Mouse (Mus musculus) ES-Bruce4 (cell line): ENCODE results near the gene Ccdc194. TPM values are rescaled to one million over a fixed set of nuclear protein-coding genes. Genes with fewer than 3 reads are reported as not detected.
A peak's percentile ranks its signal among the peaks of the same experiment; 100 is the strongest.

Experiments
- H3K27ac ChIP-seq: 2 replicates; pipeline ENCODE4 v1.5.1; 2012; ENCODE audit warnings: low read length, inconsistent platforms; ENCODE audit not compliant: insufficient read depth
- H3K27me3 ChIP-seq: 2 replicates; pipeline ENCODE4 v1.6.1; 2012; ENCODE audit warnings: mild to moderate bottlenecking, low read length, inconsistent platforms; ENCODE audit not compliant: control insufficient read depth, poor library complexity, insufficient read depth, severe bottlenecking
- H3K36me3 ChIP-seq: 2 replicates; pipeline ENCODE4 v1.6.1; 2012; ENCODE audit warnings: inconsistent platforms, mild to moderate bottlenecking, low read length, moderate library complexity; ENCODE audit not compliant: control insufficient read depth, poor library complexity, insufficient read depth, severe bottlenecking
- H3K4me1 ChIP-seq: one replicate; pipeline ENCODE4 v1.8.1; 2011; ENCODE audit warnings: low read length; ENCODE audit not compliant: control insufficient read depth, insufficient read depth
- H3K4me3 ChIP-seq: 2 replicates; pipeline ENCODE4 v1.5.1; 2011; ENCODE audit warnings: low read depth, mild to moderate bottlenecking, low read length
- H3K9ac ChIP-seq: 2 replicates; pipeline ENCODE4 v1.6.1; 2012; ENCODE audit warnings: low read depth, mild to moderate bottlenecking, inconsistent platforms; ENCODE audit not compliant: poor library complexity, severe bottlenecking
- H3K9me3 ChIP-seq: replicated peaks from 2 replicates; pipeline ENCODE4 v1.6.1; 2012; ENCODE audit warnings: mild to moderate bottlenecking, low read length, inconsistent platforms; ENCODE audit not compliant: control insufficient read depth, poor library complexity, insufficient read depth, severe bottlenecking
- CTCF ChIP-seq: IDR thresholded peaks from one replicate; pipeline ENCODE4 v1.8.1; 2011; ENCODE audit warnings: low read depth, low read length
- EP300 ChIP-seq: IDR thresholded peaks from 2 replicates; pipeline ENCODE4 v1.6.1; 2011; ENCODE audit warnings: low read depth, low read length; ENCODE audit not compliant: insufficient read depth
- POLR2A ChIP-seq: IDR thresholded peaks from one replicate; pipeline ENCODE4 v1.8.1; 2011; ENCODE audit warnings: low read length; ENCODE audit not compliant: insufficient read depth
- polyA plus RNA-seq: library from polyadenylated mRNA; stranded (reverse); fragments of >200 nt; gene quantifications from 2 replicates; pipeline ENCODE4 v1.2.4, GENCODE M21; 2011; ENCODE audit warnings: low read depth; ENCODE audit not compliant: missing spikeins, insufficient read depth, insufficient read length

Ccdc194 gene
- polyA plus RNA-seq, 1 experiment: 4.9 TPM

DNA sequence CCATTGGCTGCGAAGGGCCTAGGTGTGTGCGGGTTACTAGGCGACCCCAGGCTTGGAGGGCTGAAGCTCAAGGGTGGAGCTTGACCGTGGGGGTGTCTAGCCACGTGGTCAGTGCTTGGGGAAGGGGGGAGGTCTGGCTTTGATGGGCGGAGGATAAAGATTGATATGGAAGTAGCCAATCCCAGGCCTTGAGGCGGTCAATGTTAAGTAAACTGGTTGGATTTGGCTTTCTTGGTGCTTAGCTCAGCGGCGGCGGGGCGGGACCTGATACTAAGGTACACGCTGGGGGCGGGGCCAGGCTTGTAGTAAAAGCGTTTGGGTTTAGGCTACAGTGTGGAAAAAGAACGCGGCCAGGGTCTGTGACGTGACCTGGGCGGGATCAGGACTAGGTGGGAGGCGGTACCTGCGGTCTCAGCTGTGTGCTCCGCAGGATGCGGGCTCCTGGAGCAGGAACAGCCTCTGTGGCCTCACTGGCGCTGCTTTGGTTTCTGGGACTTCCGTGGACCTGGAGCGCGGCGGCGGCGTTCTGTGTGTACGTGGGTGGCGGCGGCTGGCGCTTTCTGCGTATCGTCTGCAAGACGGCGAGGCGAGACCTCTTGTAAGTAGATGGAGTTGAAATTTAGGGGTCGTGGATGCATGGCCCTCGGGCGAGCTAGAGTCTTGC lies 44.9 kb upstream of the Ccdc194 start:
- H3K4me3 ChIP-seq: peak overlapping the region; percentile 85
- peak overlapping the region; percentile 41 for H3K27ac ChIP-seq
- TF ChIP-seq CTCF (no peak), POLR2A (peak; percentile 31)
- H3K36me3 ChIP-seq: no peaks in the 10 kb centered on the region
- H3K9ac ChIP-seq: peak overlapping the region; percentile 85
- H3K9me3 ChIP-seq: no peaks in the 10 kb centered on the region
- H3K27me3 ChIP-seq: no peaks in the 10 kb centered on the region
- peaks cover 3% of the 10 kb centered on the region for H3K4me1 ChIP-seq

DNA sequence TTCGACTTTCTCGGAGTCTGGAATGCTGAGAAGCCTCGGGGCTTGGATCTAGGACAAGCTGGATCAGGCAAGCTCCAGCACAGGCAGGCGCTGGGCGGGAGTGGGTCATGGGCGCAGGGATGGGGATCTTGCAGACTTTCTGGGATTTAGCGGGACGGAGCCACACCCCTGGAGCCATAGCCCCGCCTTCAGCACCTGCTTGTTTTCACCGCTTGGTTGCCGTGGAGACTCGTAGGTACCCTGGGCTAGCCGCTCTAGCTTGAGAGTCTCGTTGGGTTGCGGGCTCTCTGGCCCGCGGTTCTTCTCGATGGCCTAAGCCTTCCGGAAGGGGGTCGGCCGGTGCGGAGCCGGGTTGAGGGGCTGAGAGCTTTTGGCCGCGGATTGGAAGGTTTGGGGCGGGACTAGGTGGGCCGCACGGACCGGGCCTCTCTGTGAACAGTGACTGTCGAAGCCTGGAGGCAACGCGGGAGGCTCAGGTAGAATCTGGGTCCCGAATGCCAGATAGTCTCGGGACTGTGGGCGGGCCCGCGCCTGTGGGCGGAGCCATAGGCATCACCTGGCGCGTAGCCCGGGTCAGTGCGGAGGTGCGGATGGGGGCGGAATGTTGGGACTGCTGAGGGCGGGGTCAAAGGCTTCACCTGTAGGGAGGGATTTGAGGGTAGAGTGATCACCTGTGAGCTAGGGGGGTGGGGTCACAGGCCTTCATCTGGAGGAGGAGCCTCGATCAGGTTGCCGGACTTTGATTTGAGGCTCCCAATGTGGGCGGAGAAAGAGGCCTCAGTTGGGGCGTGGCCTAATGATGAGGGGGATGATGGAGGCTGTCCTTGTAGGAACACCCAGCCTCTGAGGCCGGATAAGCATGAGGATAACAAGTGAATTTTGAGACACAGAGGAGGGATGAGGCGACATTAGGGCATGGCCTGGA lies 44.1 kb upstream of the Ccdc194 start:
- H3K4me3 ChIP-seq: peak overlapping the region; percentile 76
- TF ChIP-seq CTCF (no peak), POLR2A (peak; percentile 49), EP300 (peak; percentile 29; the same call in 1 of the 2 replicates)
- no peaks in the 10 kb centered on the region for H3K36me3 ChIP-seq
- H3K9ac ChIP-seq: peak overlapping the region; percentile 85
- no peaks in the 10 kb centered on the region for H3K9me3 ChIP-seq
- peak overlapping the region; percentile 55 for H3K27ac ChIP-seq
- no peaks in the 10 kb centered on the region for H3K27me3 ChIP-seq
- H3K4me1 ChIP-seq: peaks cover 3% of the 10 kb centered on the region

DNA sequence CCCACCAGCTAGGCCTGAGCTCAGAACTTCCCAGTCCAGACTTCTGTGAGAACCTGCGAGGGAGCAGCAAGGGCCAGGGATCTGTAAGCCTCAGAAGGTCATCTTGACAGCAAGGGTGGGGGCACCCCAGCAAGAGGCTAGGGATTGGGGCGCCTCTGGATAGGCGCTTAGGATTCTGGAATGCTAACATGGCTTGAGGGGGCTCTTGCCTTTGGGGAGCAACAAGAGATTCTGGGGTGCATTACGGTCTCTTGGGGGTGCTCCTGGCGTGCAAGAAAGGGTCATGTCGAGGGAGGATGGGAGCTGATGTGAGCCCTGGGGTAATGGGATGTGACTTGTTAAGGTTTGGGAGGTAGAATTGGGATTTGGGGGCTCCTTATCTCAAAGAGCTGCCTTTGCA lies 43.4 kb upstream of the Ccdc194 start:
- Histone ChIP-seq H3K9ac (peak overlapping the region; percentile 62), H3K27ac (peak overlapping the region; percentile 20), H3K36me3 (no peaks in the 10 kb centered on the region), H3K4me1 (peaks cover 3% of the 10 kb centered on the region), H3K9me3 (no peaks in the 10 kb centered on the region), H3K27me3 (no peaks in the 10 kb centered on the region), H3K4me3 (peak overlapping the region; percentile 68)
- TF ChIP-seq POLR2A (no peak), EP300 (no peak), CTCF (no peak)

DNA sequence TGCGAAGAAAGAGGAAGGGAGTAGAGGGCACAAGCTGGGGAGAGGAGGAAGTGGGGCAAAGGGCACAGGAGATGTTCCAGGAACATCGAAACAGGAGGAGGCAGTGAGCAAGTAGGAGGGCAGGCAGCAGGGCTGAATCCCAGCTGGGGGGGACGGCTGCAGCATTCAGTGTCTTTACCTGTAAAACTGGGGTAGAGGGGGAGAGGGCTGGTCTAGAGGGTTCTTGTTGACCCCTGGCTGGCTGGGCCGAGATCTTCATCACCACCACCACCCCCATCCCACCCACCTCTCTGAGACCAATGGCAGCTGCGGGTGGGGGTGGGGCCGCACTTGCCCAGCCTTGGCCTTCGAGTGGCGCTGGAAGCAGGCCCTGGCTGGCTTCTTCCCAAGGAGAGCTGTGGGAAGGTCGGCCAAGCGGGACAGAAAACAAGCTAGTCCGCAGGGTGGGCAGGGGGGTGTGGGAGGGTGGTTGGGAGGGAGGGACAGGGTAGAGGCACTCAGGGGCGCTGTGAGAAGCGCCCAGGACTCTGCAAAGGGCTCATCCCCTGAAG lies 43.0 kb upstream of the Ccdc194 start, which contains the start of gene Slc27a1:
TSS of gene Slc27a1 (plus strand) at position 496 of the 551 bp plus-strand sequence.
- Histone ChIP-seq H3K27me3 (no peaks in the 10 kb centered on the region), H3K9me3 (no peaks in the 10 kb centered on the region), H3K4me1 (peaks cover 3% of the 10 kb centered on the region), H3K4me3 (peak within 1 kb of the TSS; percentile 68), H3K27ac (peak within 1 kb of the TSS; percentile 55), H3K9ac (peak within 1 kb of the TSS; percentile 62), H3K36me3 (no peaks in the 10 kb centered on the region)
- TF ChIP-seq POLR2A: no peak
- no peak for TF ChIP-seq CTCF
- no peak for TF ChIP-seq EP300

DNA sequence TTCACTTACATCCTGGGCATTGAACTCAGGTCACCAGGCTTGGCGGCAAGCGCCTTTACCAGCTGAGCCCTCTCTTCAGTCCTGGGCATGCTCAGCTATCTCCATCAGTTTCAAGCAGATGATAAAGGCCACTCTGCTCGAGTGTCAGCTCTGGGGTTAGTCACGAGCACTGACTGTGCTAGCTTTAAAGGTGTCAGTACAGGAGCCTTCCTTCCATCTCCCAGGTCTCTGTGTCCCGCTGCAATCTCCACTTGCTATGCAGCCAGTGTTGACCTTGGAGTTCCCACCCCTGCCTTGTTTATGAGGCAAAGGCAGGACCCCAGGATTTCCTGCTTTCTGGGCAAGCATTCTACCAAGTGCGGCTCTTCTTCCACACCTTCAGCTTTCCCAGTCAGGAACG lies 42.1 kb upstream of the Ccdc194 start:
- Histone ChIP-seq H3K27ac (no peak overlapping the region), H3K9ac (no peak overlapping the region), H3K4me3 (no peak overlapping the region), H3K4me1 (peaks cover 3% of the 10 kb centered on the region), H3K9me3 (no peaks in the 10 kb centered on the region), H3K27me3 (no peaks in the 10 kb centered on the region), H3K36me3 (no peaks in the 10 kb centered on the region)
- no peak for TF ChIP-seq CTCF
- TF ChIP-seq POLR2A: no peak
- no peak for TF ChIP-seq EP300
